Mouse (Mus musculus): ENCODE data around the gene Nwd2.

Nwd2 gene
- long read RNA-seq, experiment 1, result 0 reads
- long read RNA-seq, experiment 2, result 0 reads

DNA sequence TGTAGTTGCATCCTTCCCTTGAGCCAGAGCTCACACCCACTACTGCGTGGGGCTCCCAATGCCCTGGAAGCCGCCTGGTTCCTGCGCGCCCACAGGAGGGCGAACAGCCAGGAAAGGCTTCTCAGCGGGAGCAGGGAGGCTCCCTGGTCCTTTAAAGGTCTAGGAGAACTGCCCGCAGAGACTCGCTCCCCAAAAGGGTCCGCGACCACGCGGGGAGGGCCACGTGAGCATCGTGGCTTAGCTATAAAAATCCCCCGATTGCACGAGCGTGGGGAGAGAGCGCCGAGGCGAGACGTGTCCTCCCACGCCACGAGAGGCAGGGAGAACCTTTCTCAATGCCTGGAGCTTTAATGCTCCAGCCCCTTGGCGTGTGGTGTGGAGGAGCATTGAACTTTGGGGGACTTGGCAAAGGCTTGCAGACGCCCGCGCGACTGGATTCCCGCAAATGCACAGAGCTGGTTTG lies at the start of gene Nwd2:
Gene Nwd2, plus strand, starts transcription at position 33 of the 463 bp plus-strand sequence.
- intact Hi-C loops (cut with DNase I), result no loop called here

DNA sequence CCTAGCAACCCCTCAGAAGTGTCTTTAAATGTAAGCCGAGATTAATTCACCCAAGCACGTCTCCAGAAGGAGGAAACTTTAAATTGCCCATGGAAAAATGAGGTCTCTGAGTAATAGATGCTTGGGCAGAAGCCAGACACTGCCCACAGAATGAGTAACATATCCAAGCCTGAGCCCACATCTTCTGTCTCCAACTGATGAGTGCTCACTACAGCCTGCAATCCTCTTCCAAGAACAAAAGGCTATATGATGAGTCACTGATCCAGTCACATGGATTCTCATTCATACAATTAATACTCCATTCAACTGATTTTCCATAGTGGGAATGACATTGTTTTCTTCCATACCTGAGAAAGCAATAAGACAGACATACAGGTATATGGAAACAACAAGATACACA lies 41.5 kb upstream of the Nwd2 start:
- intact Hi-C loops (cut with DNase I), result no loop called here

DNA sequence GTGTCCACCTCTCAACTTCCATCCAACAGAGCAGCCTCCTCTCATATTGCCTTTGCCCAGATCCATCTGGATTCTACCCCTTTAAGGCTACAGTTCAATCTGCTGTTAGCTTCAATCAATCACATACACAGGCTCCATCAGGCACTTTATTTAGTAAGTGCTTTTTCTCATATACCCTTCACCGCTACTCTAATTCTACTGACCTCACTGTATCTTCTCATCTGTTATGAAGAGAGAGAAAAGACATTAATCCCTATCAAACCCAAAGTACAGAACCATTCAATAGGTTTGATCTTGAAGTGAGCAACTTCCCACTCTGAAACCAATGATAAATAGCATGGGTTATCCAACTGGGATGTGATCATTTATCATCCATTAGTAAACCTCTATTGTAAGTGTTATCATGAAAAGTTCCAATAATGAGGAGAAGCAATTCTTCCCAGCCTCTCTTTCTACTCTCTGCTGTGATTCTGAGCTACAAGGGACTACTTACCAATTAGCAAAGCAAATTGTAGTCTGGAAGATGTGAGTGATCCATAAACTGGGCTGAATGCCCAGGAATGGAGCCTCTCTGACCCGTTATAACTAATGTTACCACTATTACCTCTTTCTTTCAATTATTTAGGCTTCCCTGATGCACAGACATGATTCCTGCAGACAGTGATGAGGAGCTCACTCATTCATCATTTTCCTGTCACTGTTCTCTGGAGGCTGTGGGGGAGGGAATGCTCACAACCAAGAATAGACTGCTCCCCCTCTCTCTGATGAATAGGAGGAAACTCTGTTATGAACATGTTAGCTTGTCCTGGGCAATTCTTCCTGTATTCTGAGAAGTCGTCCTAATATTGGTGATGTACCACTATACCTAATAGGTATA lies 31.9 kb upstream of the Nwd2 start:
- intact Hi-C loops (cut with DNase I), result no loop called here

DNA sequence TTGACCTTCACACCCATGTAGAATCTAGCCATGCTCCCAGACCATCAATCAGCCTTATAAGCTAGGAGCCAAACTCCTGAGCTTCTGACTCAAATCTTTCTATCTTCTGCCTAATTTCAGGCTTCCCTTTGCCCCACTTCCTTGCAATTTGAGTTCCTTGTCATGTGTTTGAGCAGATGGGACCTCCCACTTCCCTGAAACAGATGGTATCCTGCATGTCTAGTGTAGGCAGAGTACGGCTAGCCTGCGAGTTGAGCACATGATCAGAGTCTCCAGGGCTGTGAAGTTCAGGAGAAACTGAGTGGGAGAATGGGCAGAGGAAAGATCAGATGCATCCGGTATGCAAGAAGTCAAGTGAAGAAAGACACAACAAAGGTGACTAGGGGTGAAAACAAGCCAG lies 24.8 kb upstream of the Nwd2 start:
- intact Hi-C loops (cut with DNase I), result no loop called here

DNA sequence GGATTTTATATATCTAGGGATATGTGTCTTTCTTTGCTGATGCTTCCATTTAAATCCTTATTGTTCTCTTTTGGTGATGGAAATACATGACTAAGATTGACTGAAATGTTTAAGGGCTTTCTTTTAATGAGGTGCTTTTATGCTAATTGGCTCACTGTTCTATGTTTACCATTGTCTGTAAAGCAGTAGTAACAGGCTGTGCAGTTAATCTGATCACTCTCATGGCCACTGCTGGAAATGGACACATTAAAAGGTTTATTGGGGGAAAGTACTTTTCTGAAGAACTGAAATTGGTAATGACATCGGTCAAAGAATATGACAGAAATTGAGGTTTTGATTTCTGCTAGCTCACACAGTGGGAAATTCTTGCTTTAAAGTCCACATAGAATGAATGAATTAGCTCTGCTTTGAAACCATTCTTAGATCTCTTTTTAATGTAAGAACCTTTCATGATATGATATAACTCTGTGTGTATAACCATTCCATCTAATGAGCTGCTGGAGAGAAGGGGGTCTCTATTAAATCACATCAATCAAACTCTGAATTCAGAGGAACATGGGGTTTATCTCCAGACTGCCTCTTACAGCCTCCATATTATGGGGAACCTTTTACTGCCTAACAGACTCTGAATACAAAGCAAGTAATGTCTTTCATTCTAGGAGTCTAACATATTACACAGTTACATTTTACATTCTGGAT lies 20.9 kb upstream of the Nwd2 start:
- intact Hi-C loops (cut with DNase I), result no loop called here

DNA sequence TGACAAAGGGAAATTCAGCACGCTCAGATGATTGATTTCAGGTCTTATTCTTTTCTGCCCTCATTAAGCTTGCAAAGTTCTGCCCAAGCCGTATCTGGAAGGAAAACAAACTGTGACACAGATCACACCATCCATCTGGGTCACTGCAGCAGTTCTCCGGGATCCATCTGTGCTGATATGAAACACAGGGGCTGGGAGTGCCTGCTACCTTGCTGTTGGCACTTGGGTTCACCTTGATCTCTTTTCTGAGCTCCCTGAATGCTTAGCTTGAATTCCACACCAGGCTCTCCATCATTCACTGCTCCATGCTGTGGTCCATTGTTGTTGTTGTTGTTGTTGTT lies 20.4 kb upstream of the Nwd2 start:
- intact Hi-C loops (cut with DNase I), result no loop called here

DNA sequence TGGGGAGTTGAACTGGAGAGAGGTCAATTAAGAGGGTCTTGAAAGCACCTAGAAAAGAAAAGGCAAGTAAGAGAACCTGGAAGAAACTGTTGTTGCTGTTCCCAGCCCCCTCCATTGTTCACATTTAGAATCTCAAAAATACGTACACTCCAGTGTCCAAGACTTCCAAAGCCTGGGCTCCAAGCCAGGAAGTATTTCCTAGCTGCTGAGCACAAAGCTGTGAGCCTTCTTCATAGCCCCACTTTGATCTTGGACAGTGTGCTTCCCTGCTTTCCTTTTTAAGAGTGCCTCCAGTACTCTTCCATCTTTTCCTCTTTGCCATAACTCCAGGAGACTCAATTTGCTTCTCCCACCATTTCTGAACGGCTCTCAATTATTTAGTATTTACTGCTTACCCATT lies 14.3 kb upstream of the Nwd2 start:
- intact Hi-C loops (cut with DNase I), result no loop called here

DNA sequence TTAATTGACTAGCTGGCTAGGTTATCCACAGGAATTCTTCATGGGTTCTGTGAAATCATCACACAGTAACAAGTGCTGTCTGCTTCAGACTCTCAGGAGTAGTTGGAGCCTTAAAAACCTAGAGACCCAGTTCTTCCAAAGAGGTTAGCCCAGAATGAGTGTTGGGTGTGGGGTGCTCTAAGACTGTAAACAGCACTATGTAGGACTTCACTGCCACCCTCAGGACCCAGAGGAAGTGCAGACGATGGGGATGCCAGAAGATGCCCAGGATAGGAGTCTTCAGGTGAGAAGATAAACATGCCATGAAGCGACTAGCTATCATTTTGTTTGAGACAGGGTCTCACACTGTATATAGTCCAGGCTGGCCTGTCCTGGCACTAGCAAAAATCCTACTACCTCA lies 715 bp upstream of the Nwd2 start:
- intact Hi-C loops (cut with DNase I), result no loop called here

DNA sequence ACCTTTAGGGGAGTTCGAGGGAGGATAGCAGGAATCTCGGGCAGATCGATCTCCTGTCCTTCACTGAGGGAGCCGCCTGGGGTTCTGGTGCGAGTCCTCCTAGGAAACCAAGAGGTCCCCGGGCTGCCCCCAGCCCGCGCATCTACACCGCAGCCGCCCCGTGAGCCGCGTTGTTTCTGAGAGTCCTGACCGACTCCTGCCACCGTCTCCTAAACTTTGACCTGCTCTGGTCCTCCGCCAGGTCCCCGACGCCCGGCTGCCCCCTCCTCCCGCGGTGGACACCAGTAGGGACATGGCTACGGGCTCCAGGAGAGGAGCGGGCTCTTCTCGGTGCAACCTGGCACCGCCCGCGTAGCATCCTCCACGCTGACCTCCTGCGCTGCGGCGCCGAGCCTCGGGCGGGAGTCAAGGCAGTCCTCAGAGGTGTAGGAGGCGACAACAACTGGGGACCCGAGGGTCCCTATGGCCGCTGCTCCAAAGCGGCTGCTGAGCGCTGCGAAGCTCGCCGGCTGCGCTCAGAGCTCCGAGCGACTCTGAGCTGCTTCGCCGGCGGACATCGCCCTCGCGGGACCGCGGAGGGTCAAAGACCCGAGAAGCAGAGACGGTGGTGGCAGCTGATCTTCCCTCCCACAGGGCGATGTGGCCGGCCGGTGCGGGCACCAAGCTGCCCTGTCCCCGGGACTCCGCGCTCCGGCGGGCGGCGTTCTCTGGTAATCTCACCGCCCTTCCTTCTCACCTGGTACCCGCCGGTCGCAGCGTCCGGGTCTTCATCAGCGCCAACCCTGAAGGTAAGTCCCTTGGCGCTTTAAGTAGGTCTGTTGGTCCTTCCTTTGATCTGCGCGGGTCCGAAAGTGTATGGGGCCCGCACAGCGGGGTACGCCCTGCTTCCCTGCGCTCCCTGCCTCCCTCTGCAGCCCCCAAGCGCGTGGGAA lies 897 bp downstream of the Nwd2 start:
- intact Hi-C loops (cut with DNase I), result no loop called here

DNA sequence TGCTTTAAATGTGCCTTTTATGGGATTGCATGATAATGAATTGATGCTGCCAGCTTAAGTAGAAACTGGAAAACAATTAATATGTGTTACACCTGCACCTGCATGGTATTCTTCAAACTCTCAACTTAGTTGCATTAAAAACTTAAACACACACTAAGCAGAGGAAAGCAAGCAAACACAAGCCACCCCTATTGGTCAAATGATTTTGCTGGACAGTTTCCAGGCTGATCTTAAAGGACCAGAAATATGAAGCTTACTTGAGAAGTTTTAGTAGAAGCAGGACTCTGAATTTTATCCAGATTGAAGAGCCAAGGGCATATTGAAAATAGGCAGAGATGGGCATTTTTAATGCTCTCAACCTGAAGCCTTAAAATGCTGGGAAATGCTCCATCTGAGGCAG lies 2.9 kb downstream of the Nwd2 start:
- intact Hi-C loops (cut with DNase I), result no loop called here

DNA sequence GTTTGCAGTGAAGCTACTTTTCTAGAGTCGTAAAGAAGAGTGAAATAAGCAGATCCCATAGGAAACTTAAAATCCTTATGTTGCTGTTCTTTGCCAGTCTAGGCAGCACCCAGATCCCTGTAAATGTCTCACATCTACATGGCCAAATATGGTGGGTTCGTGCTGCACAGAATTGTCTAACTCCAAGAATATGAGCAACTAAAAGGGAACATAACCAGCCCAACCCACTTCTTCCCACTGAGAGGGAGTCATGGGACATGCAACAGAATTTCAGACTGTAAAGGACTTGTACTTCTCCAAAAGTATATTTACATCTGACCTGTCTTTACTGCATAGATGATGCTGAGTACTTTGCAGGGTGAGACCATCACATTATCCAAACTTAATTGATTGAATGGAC lies 3.8 kb downstream of the Nwd2 start:
- intact Hi-C loops (cut with DNase I), result no loop called here

DNA sequence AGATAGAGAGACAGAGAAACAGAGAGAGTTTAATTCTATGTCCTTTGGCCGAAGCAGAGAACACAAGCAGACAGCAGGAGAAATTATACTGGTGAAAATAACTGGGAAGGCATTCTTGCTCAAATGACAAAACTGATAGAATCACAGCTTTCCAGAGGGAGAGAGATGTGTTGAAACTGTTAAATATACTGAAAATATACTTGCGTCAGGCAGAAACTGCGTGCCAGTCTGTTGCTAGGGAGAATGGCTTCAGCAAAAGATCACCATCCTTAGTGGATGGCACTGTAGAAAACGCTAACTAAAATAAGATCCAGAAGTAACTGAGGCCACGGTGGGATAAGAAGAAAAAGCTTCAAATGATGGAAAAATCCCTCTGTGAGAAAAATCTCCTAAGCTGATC lies 18.0 kb downstream of the Nwd2 start:
- intact Hi-C loops (cut with DNase I), result no loop called here

DNA sequence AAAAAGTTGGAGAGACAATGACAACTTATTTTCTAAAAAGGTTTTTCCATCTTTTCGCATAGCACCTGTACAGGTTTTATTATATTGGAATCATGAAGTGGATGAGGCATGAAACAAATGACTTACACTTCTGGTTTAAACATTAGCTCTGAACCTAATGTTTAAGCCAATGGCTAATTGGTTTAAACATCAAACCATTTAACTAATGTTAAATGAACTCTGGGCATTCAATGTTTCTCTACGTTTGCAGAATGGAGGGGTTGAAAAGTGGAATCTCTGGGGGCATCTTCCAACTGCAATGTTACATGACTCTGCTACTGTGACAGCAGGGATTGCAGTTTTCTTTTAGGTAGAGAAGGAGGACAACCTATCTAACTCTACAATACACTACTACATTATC lies 27.0 kb downstream of the Nwd2 start:
- intact Hi-C loops (cut with DNase I), result no loop called here

DNA sequence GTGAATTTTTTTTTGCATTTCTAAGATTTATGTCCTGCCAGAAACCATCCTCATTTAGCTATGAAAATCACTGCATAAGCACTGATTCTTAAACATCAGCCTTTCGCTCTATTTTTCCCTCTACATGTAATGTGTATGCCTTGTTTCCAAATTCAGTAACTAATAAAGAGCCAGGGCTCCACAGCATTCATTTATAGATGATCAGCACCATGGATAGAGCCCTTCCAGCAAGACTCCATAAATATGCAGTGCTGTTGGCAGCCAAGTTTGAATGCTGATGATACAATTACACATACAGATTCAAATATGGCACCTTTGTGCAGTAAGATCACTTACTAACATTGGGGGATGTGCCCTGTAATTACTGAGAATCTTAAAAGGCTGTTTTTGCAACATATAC lies 40.2 kb downstream of the Nwd2 start:
- intact Hi-C loops (cut with DNase I), result no loop called here

DNA sequence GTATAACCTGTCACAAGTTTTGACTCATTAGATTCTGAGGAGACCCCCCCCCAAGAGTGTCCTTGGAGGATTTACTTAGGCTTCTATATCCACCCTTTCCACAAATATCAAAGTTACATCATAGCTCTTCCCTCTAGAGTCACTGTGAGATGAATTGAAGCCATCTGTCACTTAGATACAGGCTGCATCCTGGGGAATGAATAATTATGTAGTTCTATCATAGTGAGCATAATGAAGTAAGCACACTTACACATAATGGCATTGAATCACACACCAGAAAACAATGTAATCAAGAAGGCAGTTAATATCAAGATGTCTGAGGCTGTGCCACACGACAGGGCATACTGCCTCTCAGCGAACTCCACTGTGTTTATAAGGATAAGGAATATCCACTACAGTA lies 47.9 kb downstream of the Nwd2 start:
- intact Hi-C loops (cut with DNase I), result no loop called here

DNA sequence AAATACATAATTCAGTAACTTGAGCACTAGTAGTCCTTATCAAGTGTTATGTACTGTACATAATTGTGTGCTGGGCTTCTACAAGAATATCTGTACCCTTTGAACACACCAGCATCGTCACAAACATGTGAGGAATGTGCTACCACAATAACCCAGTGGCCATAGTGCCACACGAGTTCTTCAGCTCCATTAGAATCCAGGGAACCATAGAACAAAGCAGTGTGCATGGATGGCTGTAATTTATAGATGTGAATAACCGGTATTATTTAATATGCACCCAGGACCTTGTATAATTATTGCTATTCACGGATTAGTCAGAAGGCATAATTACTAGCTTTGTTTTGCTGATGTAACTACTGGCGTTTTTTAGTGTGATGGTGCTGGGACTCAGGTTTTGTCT lies 48.3 kb downstream of the Nwd2 start:
- intact Hi-C loops (cut with DNase I), result no loop called here

DNA sequence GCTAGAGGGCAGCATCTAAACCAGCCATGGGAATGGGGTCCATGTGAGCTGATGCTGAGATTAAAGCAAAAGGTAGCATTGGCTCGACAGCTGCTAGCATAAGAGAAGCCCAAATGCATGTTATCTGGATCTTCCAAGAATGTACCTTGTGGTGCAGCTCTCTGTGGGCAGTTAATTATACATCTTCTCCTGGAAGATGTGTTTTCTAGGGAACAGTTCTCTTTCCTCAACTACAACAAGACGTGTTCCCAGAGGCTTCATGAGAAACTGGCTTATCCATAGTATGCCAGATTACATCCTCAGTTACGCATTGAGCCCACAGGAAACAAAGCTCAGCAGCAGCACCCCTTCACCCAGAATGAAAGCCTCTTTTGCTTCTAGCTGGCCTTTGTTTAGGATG lies 80.1 kb downstream of the Nwd2 start:
- intact Hi-C loops (cut with DNase I), result no loop called here

DNA sequence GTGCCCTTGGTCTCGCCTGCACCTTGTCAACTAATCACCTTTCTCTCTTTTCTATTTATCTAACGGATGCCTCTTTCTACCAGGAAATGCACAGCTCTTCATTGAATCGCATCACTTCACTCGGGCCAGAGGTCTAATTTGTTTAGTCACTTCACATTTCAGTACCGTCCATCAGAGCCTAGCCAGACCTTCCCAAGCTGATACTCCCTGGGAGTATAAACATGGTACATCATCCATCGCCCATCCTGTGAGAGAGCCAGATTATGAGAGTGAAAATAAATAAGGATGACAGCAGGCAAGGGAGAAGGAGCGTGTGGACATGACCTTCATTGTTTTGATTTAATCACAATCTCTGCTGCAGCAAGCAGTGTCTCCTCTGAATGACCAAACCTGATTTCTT lies 86.6 kb downstream of the Nwd2 start:
- intact Hi-C loops (cut with DNase I), result no loop called here

DNA sequence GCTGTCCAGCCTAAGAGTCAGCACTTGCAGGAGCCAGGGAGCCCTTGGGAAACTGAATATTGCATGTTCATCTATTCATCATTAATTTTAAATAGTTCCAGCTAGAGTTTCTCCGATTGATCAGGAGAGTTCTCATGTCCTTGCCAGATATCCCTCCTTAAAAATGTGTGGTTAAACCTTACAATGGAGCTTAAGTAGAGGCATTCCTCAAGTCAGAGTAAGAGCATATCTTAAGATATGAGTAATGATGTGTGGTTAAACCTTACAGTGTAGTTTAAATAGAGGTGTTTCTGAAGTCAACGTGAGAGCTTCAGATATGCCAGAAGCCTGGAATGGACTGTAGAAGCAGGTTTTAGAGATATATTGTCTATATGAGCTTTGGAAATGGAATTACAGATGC lies 94.5 kb downstream of the Nwd2 start:
- intact Hi-C loops (cut with DNase I), result no loop called here

DNA sequence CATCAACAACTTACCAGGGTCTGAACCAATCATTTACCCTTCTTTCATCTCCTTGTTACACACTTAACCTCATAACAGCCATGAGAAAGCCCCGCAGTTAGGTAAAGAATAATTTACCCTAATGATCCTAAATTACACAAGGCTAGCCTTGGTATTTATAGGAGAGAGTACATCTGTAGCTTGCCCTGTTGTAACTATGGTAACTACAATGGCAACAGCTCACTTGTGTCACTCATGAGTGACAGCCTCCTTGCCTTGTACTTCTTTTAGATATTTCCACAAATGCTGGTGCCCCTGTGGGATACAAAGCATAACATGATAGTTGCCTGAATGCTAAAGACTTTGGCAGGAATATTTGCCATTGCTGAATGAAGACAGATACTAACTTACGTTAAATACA lies 99.4 kb downstream of the Nwd2 start:
- intact Hi-C loops (cut with DNase I), result no loop called here

DNA sequence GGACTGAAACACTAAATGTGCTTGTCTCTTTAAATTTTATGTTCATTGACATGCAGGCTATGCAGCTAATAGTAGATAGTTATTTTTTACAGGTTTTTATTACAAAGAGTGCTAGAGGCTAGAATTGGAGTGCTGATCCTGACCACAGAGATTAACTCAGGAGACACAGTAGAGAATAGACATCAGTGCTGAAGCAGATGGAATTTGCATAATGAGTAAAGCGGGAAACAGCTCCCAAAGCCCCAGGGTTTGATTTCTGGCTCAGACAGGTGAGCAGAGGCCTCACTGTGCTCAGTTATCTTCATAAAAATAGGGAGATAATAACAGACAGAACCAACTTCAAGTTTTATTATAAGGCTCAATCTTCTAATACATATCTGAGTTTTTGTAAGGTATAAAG lies 99.9 kb downstream of the Nwd2 start:
- intact Hi-C loops (cut with DNase I), result no loop called here
